Mouse (Mus musculus): ENCODE measurements around the gene Mnd1. TPM values are rescaled to one million over a fixed set of nuclear protein-coding genes. Genes with fewer than 3 reads are reported as not detected.

The Mnd1 gene
- polyA plus RNA-seq, 1 experiment from 2014 or later: 6.8 TPM

GRCm38 (mm10) chr3:84157559-84158350, 2.2 kb upstream of the Mnd1 start:
- no peak for ATAC-seq (ENCODE audit: insufficient read depth)
- WGBS (ENCODE audit: insufficient replicate concordance): 68% methylated on average over 4 of the region's 4 CpGs
- Histone ChIP-seq H3K9me3 (replicated peaks) (no peaks in the 10 kb centered on the region), H3K27me3 (no peaks in the 10 kb centered on the region), H3K9ac (no peak overlapping the region), H3K27ac (replicated peaks) (no peak overlapping the region), H3K4me3 (replicated peaks) (no peak overlapping the region), H3K4me2 (no peak overlapping the region), H3K36me3 (replicated peaks) (no peaks in the 10 kb centered on the region), H3K4me1 (replicated peaks) (peaks cover 22% of the 10 kb centered on the region)

- Histone ChIP-seq H3K9ac (no peak overlapping the region), H3K9me3 (replicated peaks) (no peaks in the 10 kb centered on the region), H3K4me3 (replicated peaks) (no peak overlapping the region), H3K27me3 (no peaks in the 10 kb centered on the region), H3K4me1 (replicated peaks) (peaks cover 22% of the 10 kb centered on the region), H3K4me2 (no peak overlapping the region), H3K27ac (replicated peaks) (no peak overlapping the region), H3K36me3 (replicated peaks) (no peaks in the 10 kb centered on the region)
- WGBS (ENCODE audit: insufficient replicate concordance): 73% methylated on average over 4 of the region's 4 CpGs
- ATAC-seq (ENCODE audit: insufficient read depth): no peak
Observed at GRCm38 (mm10) chr3:84157011-84157410, 1.4 kb upstream of the Mnd1 start.

- ATAC-seq (ENCODE audit: insufficient read depth): no peak
- H3K4me3 ChIP-seq (replicated peaks): peak overlapping the region; percentile 76
Observed at GRCm38 (mm10) chr3:84156105-84156504, 519 bp upstream of the Mnd1 start.

GRCm38 (mm10) chr3:84155146-84155545, 440 bp downstream of the Mnd1 start:
- Histone ChIP-seq H3K4me2 (peak overlapping the region; percentile 100), H3K36me3 (replicated peaks) (no peaks in the 10 kb centered on the region), H3K27ac (replicated peaks) (peak overlapping the region; percentile 91), H3K27me3 (no peaks in the 10 kb centered on the region), H3K4me3 (replicated peaks) (peak overlapping the region; percentile 76), H3K9ac (peak overlapping the region; percentile 91), H3K9me3 (replicated peaks) (no peaks in the 10 kb centered on the region), H3K4me1 (replicated peaks) (peaks cover 22% of the 10 kb centered on the region)
- peak; percentile 77 for ATAC-seq (ENCODE audit: insufficient read depth)
- under 1% methylated on average over 27 of the region's 27 CpGs for WGBS (ENCODE audit: insufficient replicate concordance)

More at GRCm38 (mm10) chr3:84156105-84156504, 519 bp upstream of the Mnd1 start:
- Histone ChIP-seq H3K4me2 (peak overlapping the region; percentile 100), H3K9ac (no peak overlapping the region), H3K27ac (replicated peaks) (0 out of 2 replicates have a peak overlapping the region, but pooled peaks have one; percentile 91), H3K36me3 (replicated peaks) (no peaks in the 10 kb centered on the region), H3K27me3 (no peaks in the 10 kb centered on the region), H3K4me1 (replicated peaks) (peaks cover 22% of the 10 kb centered on the region), H3K9me3 (replicated peaks) (no peaks in the 10 kb centered on the region)
- 57% methylated on average over 6 of the region's 6 CpGs for WGBS (ENCODE audit: insufficient replicate concordance)

- 2% methylated on average over 12 of the region's 12 CpGs for whole genome bisulfite sequencing (ENCODE audit: insufficient replicate concordance)
- peak overlapping the region; percentile 76 for H3K4me3 ChIP-seq (replicated peaks)
Observed at GRCm38 (mm10) chr3:84154721-84155141, 855 bp downstream of the Mnd1 start.

GRCm38 (mm10) chr3:84149831-84150230, 5.8 kb downstream of the Mnd1 start:
- Histone ChIP-seq H3K27me3 (no peaks in the 10 kb centered on the region), H3K27ac (replicated peaks) (no peak overlapping the region), H3K9ac (no peak overlapping the region), H3K36me3 (replicated peaks) (no peaks in the 10 kb centered on the region), H3K4me3 (replicated peaks) (no peak overlapping the region), H3K4me1 (replicated peaks) (peaks cover 6% of the 10 kb centered on the region), H3K9me3 (replicated peaks) (no peaks in the 10 kb centered on the region), H3K4me2 (no peak overlapping the region)
- no peak for ATAC-seq (ENCODE audit: insufficient read depth)
- WGBS (ENCODE audit: insufficient replicate concordance): 84% methylated on average over 3 of the region's 3 CpGs

More at GRCm38 (mm10) chr3:84154721-84155141, 855 bp downstream of the Mnd1 start:
- Histone ChIP-seq H3K4me2 (peak overlapping the region; percentile 100), H3K27me3 (no peaks in the 10 kb centered on the region), H3K36me3 (replicated peaks) (no peaks in the 10 kb centered on the region), H3K9ac (peak overlapping the region; percentile 91), H3K9me3 (replicated peaks) (no peaks in the 10 kb centered on the region), H3K27ac (replicated peaks) (peak overlapping the region; percentile 91), H3K4me1 (replicated peaks) (peaks cover 22% of the 10 kb centered on the region)
- ATAC-seq (ENCODE audit: insufficient read depth): no peak

GRCm38 (mm10) chr3:84140947-84141346, 14.6 kb downstream of the Mnd1 start:
- 69% methylated on average over 7 of the region's 7 CpGs for WGBS (ENCODE audit: insufficient replicate concordance)
- H3K27ac ChIP-seq (replicated peaks): no peak overlapping the region

GRCm38 (mm10) chr3:84136509-84136908, 19.1 kb downstream of the Mnd1 start:
- WGBS (ENCODE audit: insufficient replicate concordance): 41% methylated on average over 7 of the region's 7 CpGs
- H3K9me3 ChIP-seq (replicated peaks): no peaks in the 10 kb centered on the region
- H3K4me1 ChIP-seq (replicated peaks): peaks cover 21% of the 10 kb centered on the region
- H3K36me3 ChIP-seq (replicated peaks): no peaks in the 10 kb centered on the region
- H3K27ac ChIP-seq (replicated peaks): peak overlapping the region; percentile 7; the same call in 1 of the 2 replicates
- H3K27me3 ChIP-seq: no peaks in the 10 kb centered on the region
- H3K4me2 ChIP-seq: no peak overlapping the region
- H3K4me3 ChIP-seq (replicated peaks): no peak overlapping the region
- peak; percentile 41 for ATAC-seq (ENCODE audit: insufficient read depth)
- no peak overlapping the region for H3K9ac ChIP-seq

More at GRCm38 (mm10) chr3:84140947-84141346, 14.6 kb downstream of the Mnd1 start:
- no peaks in the 10 kb centered on the region for H3K36me3 ChIP-seq (replicated peaks)
- no peak overlapping the region for H3K4me2 ChIP-seq
- H3K9ac ChIP-seq: no peak overlapping the region
- ATAC-seq (ENCODE audit: insufficient read depth): no peak
- H3K4me1 ChIP-seq (replicated peaks): peaks cover 14% of the 10 kb centered on the region
- H3K4me3 ChIP-seq (replicated peaks): no peak overlapping the region
- H3K9me3 ChIP-seq (replicated peaks): no peaks in the 10 kb centered on the region
- H3K27me3 ChIP-seq: no peaks in the 10 kb centered on the region

GRCm38 (mm10) chr3:84135933-84136332, 19.7 kb downstream of the Mnd1 start:
- H3K27ac ChIP-seq (replicated peaks): no peak overlapping the region; the same call in 1 of the 2 replicates
- 54% methylated on average over 6 of the region's 6 CpGs for WGBS (ENCODE audit: insufficient replicate concordance)
- no peaks in the 10 kb centered on the region for H3K27me3 ChIP-seq
- H3K9ac ChIP-seq: no peak overlapping the region; the same call in 1 of the 2 replicates
- peaks cover 21% of the 10 kb centered on the region for H3K4me1 ChIP-seq (replicated peaks)
- peak; percentile 23; the same call in 1 of the 2 replicates for ATAC-seq (ENCODE audit: insufficient read depth)
- H3K4me3 ChIP-seq (replicated peaks): peak overlapping the region; percentile 26
- H3K9me3 ChIP-seq (replicated peaks): no peaks in the 10 kb centered on the region
- H3K36me3 ChIP-seq (replicated peaks): no peaks in the 10 kb centered on the region
- H3K4me2 ChIP-seq: peak overlapping the region; percentile 56

GRCm38 (mm10) chr3:84135387-84135786, 20.2 kb downstream of the Mnd1 start:
- Histone ChIP-seq H3K9me3 (replicated peaks) (no peaks in the 10 kb centered on the region), H3K27ac (replicated peaks) (no peak overlapping the region), H3K9ac (no peak overlapping the region; the same call in 1 of the 2 replicates), H3K4me1 (replicated peaks) (peaks cover 21% of the 10 kb centered on the region), H3K4me3 (replicated peaks) (peak overlapping the region; percentile 26), H3K36me3 (replicated peaks) (no peaks in the 10 kb centered on the region), H3K4me2 (peak overlapping the region; percentile 56), H3K27me3 (no peaks in the 10 kb centered on the region)
- peak; percentile 100 for ATAC-seq (ENCODE audit: insufficient read depth)
- WGBS (ENCODE audit: insufficient replicate concordance): 18% methylated on average over 9 of the region's 9 CpGs

GRCm38 (mm10) chr3:84131369-84131768, 24.2 kb downstream of the Mnd1 start:
- Histone ChIP-seq H3K4me1 (replicated peaks) (peaks cover 21% of the 10 kb centered on the region), H3K4me2 (no peak overlapping the region), H3K27me3 (no peaks in the 10 kb centered on the region), H3K27ac (replicated peaks) (no peak overlapping the region), H3K9ac (no peak overlapping the region), H3K4me3 (replicated peaks) (no peak overlapping the region), H3K9me3 (replicated peaks) (no peaks in the 10 kb centered on the region), H3K36me3 (replicated peaks) (no peaks in the 10 kb centered on the region)
- no peak for ATAC-seq (ENCODE audit: insufficient read depth)
- 73% methylated on average over 3 of the region's 3 CpGs for WGBS (ENCODE audit: insufficient replicate concordance)
